Mouse (Mus musculus) ovary, postnatal 10 days (tissue): ENCODE results near the gene 4933425L06Rik.

Experiments
- DNase-seq: peaks from one replicate; pipeline ENCODE4 v3.0.0; 2022; ENCODE audit warnings: low spot score

4933425L06Rik gene

GRCm38 (mm10) chr13:105134397-105134796 is 52.5 kb downstream of the 4933425L06Rik start:
- no peak for DNase-seq

- DNase-seq, result no peak
Observed at GRCm38 (mm10) chr13:105139881-105140280, 58.0 kb downstream of the 4933425L06Rik start.

- DNase-seq, result no peak
Observed at GRCm38 (mm10) chr13:105146827-105147226, 64.9 kb downstream of the 4933425L06Rik start.

- no peak for DNase-seq
Observed at GRCm38 (mm10) chr13:105147795-105148418, 66.0 kb downstream of the 4933425L06Rik start.

- no peak for DNase-seq
Observed at GRCm38 (mm10) chr13:105150006-105150405, 68.1 kb downstream of the 4933425L06Rik start.

GRCm38 (mm10) chr13:105153955-105154354 is 72.0 kb downstream of the 4933425L06Rik start:
- DNase-seq, result no peak

GRCm38 (mm10) chr13:105165441-105165840 is 83.5 kb downstream of the 4933425L06Rik start:
- DNase-seq, result no peak
